Mouse (Mus musculus): ENCODE results near the gene Smagp. TPM values are rescaled to one million over a fixed set of nuclear protein-coding genes. Genes with fewer than 3 reads are reported as not detected.
"Not testable (repeated sequence)": the region's sequence is repeated elsewhere in the genome, so short reads cannot be mapped to it uniquely, and the experiment has no call there.

Smagp gene
- polyA plus RNA-seq, 1 experiment from 2014 or later: 37.7 TPM

GRCm38 (mm10) chr15:100619200-100619599, 17.5 kb downstream of the Smagp start:
- Histone ChIP-seq H3K36me3 (peaks cover 7% of the 10 kb centered on the region), H3K4me1 (replicated peaks) (peaks cover 11% of the 10 kb centered on the region), H3K27me3 (replicated peaks) (no peaks in the 10 kb centered on the region), H3K4me2 (replicated peaks) (no peak overlapping the region), H3K4me3 (replicated peaks) (no peak overlapping the region), H3K9me3 (no peaks in the 10 kb centered on the region), H3K27ac (no peak overlapping the region), H3K9ac (no peak overlapping the region)
- ATAC-seq: no peak
- WGBS: 76% methylated on average over 7 of the region's 7 CpGs

- H3K9ac ChIP-seq: peak overlapping the region; percentile 92
- H3K4me3 ChIP-seq (replicated peaks): peak overlapping the region; percentile 96
- peaks cover 17% of the 10 kb centered on the region for H3K4me1 ChIP-seq (replicated peaks)
- ATAC-seq: peak; percentile 11
- H3K9me3 ChIP-seq: no peaks in the 10 kb centered on the region
- peaks cover 7% of the 10 kb centered on the region for H3K36me3 ChIP-seq
- H3K4me2 ChIP-seq (replicated peaks): peak overlapping the region; percentile 72
- WGBS: under 1% methylated on average over 19 of the region's 19 CpGs
- H3K27ac ChIP-seq: peak overlapping the region; percentile 99
- H3K27me3 ChIP-seq (replicated peaks): no peaks in the 10 kb centered on the region
Measured at GRCm38 (mm10) chr15:100616221-100616620, 20.5 kb downstream of the Smagp start.

GRCm38 (mm10) chr15:100615825-100616220, 20.9 kb downstream of the Smagp start:
- no peaks in the 10 kb centered on the region for H3K27me3 ChIP-seq (replicated peaks)
- peak overlapping the region; percentile 72 for H3K4me2 ChIP-seq (replicated peaks)
- ATAC-seq: peak; percentile 88
- H3K9ac ChIP-seq: peak overlapping the region; percentile 92
- no peaks in the 10 kb centered on the region for H3K9me3 ChIP-seq
- 0% methylated on average over 42 of the region's 43 CpGs for WGBS
- H3K36me3 ChIP-seq: peaks cover 7% of the 10 kb centered on the region
- H3K4me3 ChIP-seq (replicated peaks): peak overlapping the region; percentile 96
- peak overlapping the region; percentile 99 for H3K27ac ChIP-seq
- peaks cover 17% of the 10 kb centered on the region for H3K4me1 ChIP-seq (replicated peaks)

DNA sequence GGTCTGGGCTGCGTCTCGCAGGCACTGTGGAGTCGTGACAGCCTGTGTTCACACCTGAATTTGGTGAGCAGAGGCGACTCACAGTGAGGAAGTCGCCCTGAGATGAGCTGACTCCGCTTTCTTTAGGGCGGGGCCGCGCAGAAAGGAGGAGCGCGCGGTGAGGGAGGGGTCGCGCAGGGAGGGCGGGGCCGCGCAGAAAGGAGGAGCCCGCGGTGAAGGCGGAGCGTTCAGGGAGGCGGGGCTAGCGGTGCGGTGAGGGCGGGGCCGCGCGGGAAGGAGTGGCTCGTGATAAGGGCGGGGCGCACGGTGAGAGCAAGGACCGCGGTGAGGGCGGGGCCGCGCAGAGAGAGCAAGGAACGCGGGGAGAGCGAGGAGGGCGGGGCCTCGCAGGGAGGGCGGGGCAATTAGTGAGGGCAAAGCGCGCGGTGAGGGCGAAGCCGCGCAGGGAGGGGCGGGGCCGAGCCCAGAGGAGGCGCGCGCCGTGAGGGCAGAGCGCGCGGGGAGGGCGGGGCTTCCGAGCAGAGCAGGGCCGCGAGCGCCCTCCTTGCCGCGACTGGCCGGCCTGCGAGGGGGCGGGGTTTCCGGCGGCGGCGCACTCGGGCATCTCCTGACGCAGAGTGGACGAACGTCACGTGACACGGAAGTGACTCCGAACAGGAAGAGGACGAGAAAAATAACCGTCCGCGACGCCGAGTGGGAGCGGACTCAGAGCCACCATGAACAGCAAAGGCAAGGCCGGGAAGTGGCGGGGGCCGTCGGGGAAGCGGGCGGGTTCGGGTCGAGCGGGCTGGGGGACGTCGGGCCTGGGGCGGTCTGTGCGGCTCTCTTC, 21.5 kb downstream of the Smagp start, which contains the start of gene Dazap2:
TSS of gene Dazap2 (plus strand) at position 354 of the 829 bp plus-strand sequence.
- ATAC-seq: peak; percentile 94
- H3K27me3 ChIP-seq (replicated peaks): no peaks in the 10 kb centered on the region
- peaks cover 6% of the 10 kb centered on the region for H3K36me3 ChIP-seq
- H3K9me3 ChIP-seq: no peaks in the 10 kb centered on the region
- WGBS: under 1% methylated on average over 77 of the region's 99 CpGs
- H3K27ac ChIP-seq: peak within 1 kb of the TSS; percentile 99
- peak within 1 kb of the TSS; percentile 92 for H3K9ac ChIP-seq
- H3K4me1 ChIP-seq (replicated peaks): peaks cover 17% of the 10 kb centered on the region
- H3K4me2 ChIP-seq (replicated peaks): peak within 1 kb of the TSS; percentile 90
- H3K4me3 ChIP-seq (replicated peaks): peak within 1 kb of the TSS; percentile 96

GRCm38 (mm10) chr15:100614218-100614995, 22.3 kb downstream of the Smagp start:
- peak; percentile 56; the same call in 1 of the 2 replicates for ATAC-seq
- 11% methylated on average over 43 of the region's 43 CpGs for WGBS
- peaks cover 3% of the 10 kb centered on the region for H3K36me3 ChIP-seq
- H3K27me3 ChIP-seq (replicated peaks): no peaks in the 10 kb centered on the region
- H3K4me1 ChIP-seq (replicated peaks): peaks cover 17% of the 10 kb centered on the region
- peak overlapping the region; percentile 64 for H3K9ac ChIP-seq
- H3K27ac ChIP-seq: peak overlapping the region; percentile 77
- H3K9me3 ChIP-seq: no peaks in the 10 kb centered on the region
- H3K4me3 ChIP-seq (replicated peaks): peak overlapping the region; percentile 96
- peak overlapping the region; percentile 90 for H3K4me2 ChIP-seq (replicated peaks)

- H3K36me3 ChIP-seq: peaks cover 3% of the 10 kb centered on the region
- H3K4me2 ChIP-seq (replicated peaks): peak overlapping the region; percentile 57
- ATAC-seq: no peak
- peaks cover 17% of the 10 kb centered on the region for H3K4me1 ChIP-seq (replicated peaks)
- H3K27me3 ChIP-seq (replicated peaks): no peaks in the 10 kb centered on the region
- H3K9me3 ChIP-seq: no peaks in the 10 kb centered on the region
- peak overlapping the region; percentile 20 for H3K4me3 ChIP-seq (replicated peaks)
- WGBS: 9% methylated on average over 16 of the region's 16 CpGs
- H3K27ac ChIP-seq: no peak overlapping the region
- H3K9ac ChIP-seq: 0 out of 2 replicates have a peak overlapping the region, but pooled peaks have one; percentile 10
Measured at GRCm38 (mm10) chr15:100613584-100613983, 23.2 kb downstream of the Smagp start.

GRCm38 (mm10) chr15:100612432-100612831, 24.3 kb downstream of the Smagp start:
- no peak overlapping the region for H3K4me2 ChIP-seq (replicated peaks)
- H3K4me1 ChIP-seq (replicated peaks): peaks cover 15% of the 10 kb centered on the region
- H3K27me3 ChIP-seq (replicated peaks): no peaks in the 10 kb centered on the region
- 84% methylated on average over 2 of the region's 2 CpGs for WGBS
- ATAC-seq: no peak
- H3K27ac ChIP-seq: no peak overlapping the region
- H3K4me3 ChIP-seq (replicated peaks): no peak overlapping the region
- no peaks in the 10 kb centered on the region for H3K9me3 ChIP-seq
- H3K9ac ChIP-seq: no peak overlapping the region
- no peaks in the 10 kb centered on the region for H3K36me3 ChIP-seq

GRCm38 (mm10) chr15:100611951-100612350, 24.8 kb downstream of the Smagp start:
- Histone ChIP-seq H3K36me3 (no peaks in the 10 kb centered on the region), H3K9ac (no peak overlapping the region), H3K27ac (no peak overlapping the region), H3K27me3 (replicated peaks) (no peaks in the 10 kb centered on the region), H3K4me1 (replicated peaks) (peaks cover 15% of the 10 kb centered on the region), H3K9me3 (no peaks in the 10 kb centered on the region), H3K4me2 (replicated peaks) (no peak overlapping the region), H3K4me3 (replicated peaks) (no peak overlapping the region)
- 77% methylated on average over 7 of the region's 7 CpGs for WGBS
- no peak for ATAC-seq

GRCm38 (mm10) chr15:100606677-100607076, 30.1 kb downstream of the Smagp start:
- not testable (repeated sequence) for H3K9ac ChIP-seq; H3K4me3 ChIP-seq (replicated peaks); H3K4me1 ChIP-seq (replicated peaks); H3K27ac ChIP-seq; H3K9me3 ChIP-seq; H3K36me3 ChIP-seq; H3K27me3 ChIP-seq (replicated peaks); H3K4me2 ChIP-seq (replicated peaks); ATAC-seq
- WGBS: 89% methylated on average over 8 of the region's 8 CpGs

GRCm38 (mm10) chr15:100601669-100602068, 35.1 kb downstream of the Smagp start:
- H3K27ac ChIP-seq: no peak overlapping the region
- H3K36me3 ChIP-seq: no peaks in the 10 kb centered on the region
- no peak overlapping the region for H3K4me3 ChIP-seq (replicated peaks)
- no peaks in the 10 kb centered on the region for H3K9me3 ChIP-seq
- H3K9ac ChIP-seq: no peak overlapping the region
- no peak for ATAC-seq
- WGBS: 66% methylated on average over 3 of the region's 3 CpGs
- no peaks in the 10 kb centered on the region; the same call in none of the 2 replicates for H3K27me3 ChIP-seq (replicated peaks)
- peaks cover 10% of the 10 kb centered on the region; the same call in 1 of the 2 replicates for H3K4me1 ChIP-seq (replicated peaks)
- H3K4me2 ChIP-seq (replicated peaks): no peak overlapping the region

- peak overlapping the region; percentile 98 for H3K4me2 ChIP-seq (replicated peaks)
- no peak overlapping the region for H3K27ac ChIP-seq
- no peaks in the 10 kb centered on the region for H3K36me3 ChIP-seq
- peak overlapping the region; percentile 78 for H3K4me3 ChIP-seq (replicated peaks)
- peaks cover 10% of the 10 kb centered on the region; the same call in 1 of the 2 replicates for H3K4me1 ChIP-seq (replicated peaks)
- no peak overlapping the region for H3K9ac ChIP-seq
- ATAC-seq: no peak
- no peaks in the 10 kb centered on the region; the same call in none of the 2 replicates for H3K27me3 ChIP-seq (replicated peaks)
- no peaks in the 10 kb centered on the region for H3K9me3 ChIP-seq
- WGBS: 33% methylated on average over 21 of the region's 21 CpGs
Measured at GRCm38 (mm10) chr15:100600696-100601272, 36.0 kb downstream of the Smagp start.

Measured in intestine, embryonic 15.5 days (tissue).